Mouse (Mus musculus) A20 (cell line): ENCODE results near the gene Sco1.
"Not testable (repeated sequence)": the region's sequence is repeated elsewhere in the genome, so short reads cannot be mapped to it uniquely, and the experiment has no call there.

ENCODE experiments used
- DNase-seq: peaks from one replicate; pipeline ENCODE4 v3.0.0-alpha.2; 2011; ENCODE audit warnings: low read depth, low spot score

The Sco1 gene

DNA sequence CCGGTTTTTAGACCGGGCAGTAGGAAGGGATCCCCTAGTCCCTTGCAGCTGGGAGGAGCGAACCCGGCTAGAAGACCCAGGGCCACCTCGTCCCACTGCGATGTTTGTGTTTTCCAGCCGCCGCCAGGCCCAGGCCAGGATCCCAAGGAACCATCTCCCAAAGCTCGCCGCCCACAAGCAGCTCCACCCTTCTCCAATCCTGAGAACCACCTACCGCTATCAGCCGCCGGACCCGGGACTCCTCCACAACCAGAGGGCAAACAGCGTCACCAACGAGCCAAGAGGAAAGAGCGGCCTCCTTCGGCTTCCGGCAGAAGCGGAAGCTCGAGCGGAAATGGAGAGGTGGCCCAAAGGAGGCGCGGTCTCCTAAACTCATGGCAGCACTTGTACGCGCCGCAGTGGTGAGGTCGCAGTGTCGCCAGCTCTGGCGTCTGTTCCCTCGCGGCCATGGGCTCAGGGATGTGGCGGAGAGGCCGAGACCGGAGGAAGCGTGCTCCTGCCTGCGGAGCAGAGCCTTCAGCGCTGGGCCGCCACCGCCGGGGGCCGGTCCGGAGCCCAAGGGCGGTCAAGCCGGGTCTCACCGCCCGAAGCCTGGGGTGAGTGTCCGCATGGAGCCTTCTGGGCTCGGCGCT lies at the start of gene Sco1, which contains the start of gene Adprm:
Gene Sco1, plus strand, starts transcription at position 350 of the 632 bp plus-strand sequence.
Gene Adprm, minus strand, starts transcription at position 274 of the 632 bp plus-strand sequence.
- peak; percentile 90 for DNase-seq

DNA sequence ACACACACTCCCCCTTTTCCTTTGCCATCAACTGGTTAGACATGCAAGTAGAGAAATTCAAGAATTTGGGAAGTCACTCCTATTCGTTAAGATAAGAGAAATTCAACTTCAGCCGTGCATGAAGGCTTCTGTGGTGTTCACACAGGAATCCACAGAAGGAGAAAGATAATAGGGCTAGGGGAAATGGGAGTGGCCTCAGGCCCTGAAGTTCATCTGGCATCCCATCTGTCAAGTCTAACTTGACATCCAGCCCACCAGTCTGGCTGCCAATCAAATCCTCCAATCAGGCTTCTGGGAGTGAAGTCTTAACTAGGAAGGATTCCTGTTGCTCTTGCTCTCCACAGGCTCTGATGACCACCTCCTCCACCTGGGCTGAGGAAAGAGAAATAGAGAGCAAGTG lies 49.6 kb upstream of the Sco1 start:
- no peak for DNase-seq

DNA sequence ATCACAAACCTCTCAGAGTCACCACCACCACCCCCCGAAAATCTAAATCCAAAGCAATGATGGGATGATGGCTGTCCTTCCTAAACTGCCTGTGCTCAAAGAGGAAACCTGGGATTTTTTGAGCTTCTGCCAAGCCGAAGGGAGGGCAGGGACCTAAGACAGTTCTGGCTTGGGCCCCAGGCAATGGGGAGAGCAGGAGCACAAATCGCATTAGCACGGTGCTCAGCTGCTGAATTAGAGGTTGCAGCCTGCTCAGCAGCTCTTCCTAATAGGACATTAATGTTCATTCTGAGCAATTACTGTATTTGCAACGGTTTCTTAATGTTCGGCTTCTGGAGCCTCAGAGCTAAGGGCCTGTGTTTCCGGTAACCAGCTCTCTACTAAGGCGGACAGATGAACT lies 44.5 kb upstream of the Sco1 start:
- DNase-seq: no peak

DNA sequence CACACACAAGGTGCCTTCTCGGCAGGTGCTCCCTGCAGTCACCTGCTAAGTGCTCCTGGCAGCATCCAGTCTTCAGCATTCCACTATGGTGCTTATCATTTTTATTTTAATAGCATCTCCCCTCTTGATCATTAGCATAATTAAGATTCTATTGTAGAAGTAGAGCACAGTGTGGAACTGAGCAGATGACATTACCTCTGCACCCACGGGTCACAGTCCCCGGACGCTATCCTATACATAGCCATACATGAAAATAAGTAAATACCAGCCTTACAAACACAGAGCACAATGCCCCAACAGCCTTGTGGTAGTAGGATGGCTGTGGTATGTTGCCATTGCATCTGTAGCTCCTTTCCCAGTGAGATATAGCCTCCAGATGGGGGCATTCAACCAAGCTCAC lies 43.9 kb upstream of the Sco1 start:
- DNase-seq: no peak

DNA sequence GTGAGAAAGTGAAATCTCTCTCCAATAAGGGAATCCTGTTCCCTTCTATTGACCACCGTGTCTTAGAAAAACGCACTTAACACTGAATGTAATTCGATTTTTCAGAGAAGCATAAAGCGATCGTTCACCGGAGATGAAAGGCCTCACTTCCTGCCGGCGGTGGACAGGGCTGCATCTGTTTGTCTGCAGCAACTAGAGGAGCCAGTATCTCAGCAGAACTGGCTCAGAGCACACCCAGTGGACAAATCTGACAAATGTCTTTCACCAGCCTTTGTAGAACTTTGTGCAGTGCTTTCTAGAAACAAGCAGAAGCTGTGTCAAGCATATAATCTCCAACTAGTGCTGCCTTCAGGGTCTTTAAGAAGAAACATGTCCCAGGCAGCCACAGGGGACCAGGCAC lies 42.0 kb upstream of the Sco1 start:
- DNase-seq: peak; percentile 45

DNA sequence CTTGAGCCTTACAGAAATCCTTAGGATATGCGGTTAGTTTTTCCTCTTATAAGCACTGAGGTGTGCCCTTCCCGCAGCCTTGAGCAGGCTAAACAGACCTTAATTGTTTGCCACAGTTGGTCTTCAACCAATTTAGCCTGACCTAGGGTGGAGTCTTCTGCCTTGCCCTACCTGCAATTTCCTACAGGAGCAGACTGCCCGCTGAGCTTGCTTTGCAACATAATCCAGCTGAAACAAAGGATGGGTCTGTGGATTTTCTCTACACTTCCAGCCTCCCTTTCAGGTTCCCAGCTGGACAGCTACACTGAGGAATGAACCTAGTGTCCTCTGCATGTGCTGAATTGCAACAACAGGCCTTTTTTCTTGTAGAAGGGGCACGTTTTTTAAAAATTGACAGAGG lies 40.8 kb upstream of the Sco1 start:
- no peak for DNase-seq

DNA sequence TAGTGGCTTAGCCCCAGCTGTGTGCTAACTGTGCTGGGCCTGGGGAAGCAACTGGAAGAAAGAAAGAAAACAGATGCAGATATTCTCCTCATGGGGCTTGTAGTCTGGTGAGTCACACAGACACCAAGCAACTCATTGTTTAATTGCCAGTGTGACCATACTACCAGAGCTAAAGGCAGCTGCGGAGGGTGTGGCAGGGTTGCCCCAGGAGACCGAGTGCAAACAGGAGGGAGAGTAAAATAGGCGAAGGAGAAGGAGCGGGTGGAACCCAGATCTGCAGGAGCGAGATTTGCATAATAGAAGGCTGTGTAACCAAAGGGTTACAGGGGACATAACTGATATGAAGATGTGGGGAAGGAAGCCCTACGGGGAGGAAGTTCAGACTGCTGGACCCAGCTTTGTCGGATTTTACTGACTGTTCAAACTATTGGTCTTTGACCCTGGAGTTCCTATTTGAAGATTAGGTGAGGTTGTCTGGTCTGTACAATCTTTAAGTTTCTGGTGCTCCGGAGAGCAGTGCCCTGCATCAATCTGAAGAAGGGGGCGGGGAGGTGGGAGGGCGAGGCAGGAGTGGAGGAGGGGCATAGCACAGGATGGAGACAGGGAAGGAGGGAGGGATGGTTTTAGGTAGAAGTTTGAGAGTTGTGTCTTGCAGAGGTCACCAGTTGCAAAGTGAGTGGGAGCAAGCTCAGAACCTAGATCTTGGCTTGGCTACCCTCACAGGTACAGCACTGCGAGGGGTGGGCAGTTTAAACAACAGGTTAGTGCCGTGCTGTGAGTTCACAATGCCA lies 34.5 kb upstream of the Sco1 start:
- DNase-seq: peak; percentile 41

DNA sequence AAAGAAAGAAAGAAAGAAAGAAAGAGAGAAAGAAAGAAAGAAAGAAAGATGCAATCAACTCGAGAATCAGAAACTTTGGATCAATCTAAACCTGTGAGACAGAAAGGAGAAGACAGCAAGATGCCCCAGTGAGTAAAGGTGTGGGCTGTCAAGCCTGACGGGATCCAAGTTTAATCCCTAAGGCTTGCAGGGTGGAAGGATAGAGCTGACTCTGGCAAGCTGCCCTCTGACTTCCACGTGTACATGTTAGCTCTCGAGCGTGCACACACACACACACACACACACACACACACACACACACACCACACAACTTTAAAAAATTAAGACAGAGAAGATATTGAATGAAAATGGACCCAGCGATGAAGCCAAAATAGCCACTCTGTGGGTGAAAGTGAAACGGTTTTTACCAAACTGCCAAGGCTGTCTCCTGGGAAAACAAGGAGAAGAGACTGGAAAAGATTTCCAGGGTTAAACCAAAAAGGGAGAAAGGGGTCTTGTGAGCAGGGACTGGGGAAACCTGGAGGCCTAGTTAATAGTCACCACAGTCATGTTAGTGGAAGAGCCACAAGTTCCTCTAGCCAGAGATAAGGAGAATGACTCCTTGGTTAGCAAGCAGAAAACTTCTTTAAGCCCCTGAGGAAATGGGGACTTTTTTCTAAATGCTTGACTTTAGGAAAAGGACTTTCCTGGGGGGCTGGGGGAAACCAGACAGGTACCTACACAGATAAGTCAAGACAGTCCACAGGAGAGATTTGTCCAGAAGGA lies 32.6 kb upstream of the Sco1 start:
- DNase-seq: no peak

DNA sequence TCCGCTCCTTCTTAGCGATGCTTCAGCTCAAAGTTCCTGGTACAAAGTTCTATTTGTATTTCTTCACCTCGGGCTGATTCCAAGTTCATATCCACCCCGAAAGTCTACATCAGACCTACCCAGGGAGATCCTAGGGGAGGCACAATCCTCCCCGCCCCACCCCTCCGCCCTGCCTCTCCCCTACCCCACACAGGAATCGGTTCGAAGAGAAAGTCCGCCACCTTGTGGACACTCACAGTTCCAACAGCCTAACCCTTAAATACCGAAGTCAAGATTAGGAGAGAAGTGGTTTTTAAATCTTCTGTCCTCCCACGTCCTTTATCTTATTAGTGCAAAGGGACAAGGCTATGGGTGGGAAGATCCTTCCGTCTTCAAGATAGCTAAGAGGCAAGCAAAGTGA lies 31.5 kb upstream of the Sco1 start:
- DNase-seq: peak; percentile 60

DNA sequence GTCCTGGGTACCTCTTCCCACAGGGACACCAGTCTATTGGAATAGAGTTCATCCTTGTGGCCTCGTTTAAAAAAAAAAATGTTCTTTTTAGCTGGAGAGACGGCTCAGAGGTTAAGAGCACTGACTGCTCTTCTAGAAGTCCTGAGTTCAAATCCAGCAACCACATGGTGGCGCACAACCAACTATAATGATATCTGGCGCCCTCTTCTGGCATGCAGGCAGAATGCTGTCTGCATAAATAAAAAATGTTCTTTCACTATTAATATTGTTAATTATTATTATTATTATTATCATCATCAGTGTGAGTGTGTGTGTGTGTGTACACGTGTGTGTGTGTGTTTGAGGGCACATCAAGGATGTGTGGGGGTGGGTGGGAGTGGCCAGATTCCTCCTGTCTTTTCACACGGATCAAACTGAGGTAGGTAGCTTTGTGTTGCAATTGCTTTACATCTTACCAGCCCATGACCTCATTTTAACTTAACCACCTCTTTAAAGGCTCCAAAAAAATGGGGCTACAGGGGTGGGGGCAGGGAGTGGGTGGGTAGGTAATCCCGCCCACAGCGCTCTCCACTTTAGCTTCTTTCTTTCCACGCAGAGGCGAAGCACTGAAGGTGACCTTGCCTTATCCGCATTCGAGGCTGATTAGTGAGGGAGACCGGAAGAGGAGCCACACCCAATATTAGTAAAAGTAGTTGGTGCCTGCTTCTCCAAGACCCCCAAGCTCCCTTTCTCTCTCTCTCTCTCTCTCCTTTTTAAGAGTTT lies 29.9 kb upstream of the Sco1 start:
- DNase-seq: peak; percentile 56

DNA sequence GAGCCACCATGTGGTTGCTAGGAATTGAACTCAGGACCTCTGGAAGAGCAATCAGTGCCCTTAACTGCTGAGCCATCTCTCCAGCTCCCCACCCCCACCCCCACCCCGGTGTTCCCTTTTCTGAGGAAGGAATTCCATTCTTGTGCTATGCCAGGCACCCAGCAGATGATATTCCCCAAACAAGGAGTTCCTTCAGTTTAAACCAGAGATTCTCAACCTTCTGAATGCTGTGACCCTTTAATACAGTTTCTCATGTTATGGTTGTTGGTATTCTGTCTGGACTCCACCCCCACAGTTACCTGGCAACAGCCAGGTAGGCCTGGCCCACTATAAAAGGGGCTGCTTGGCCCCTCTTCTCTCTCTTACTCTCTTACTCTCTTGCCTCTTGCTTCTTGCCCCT lies 29.3 kb upstream of the Sco1 start:
- not testable (repeated sequence) for DNase-seq

DNA sequence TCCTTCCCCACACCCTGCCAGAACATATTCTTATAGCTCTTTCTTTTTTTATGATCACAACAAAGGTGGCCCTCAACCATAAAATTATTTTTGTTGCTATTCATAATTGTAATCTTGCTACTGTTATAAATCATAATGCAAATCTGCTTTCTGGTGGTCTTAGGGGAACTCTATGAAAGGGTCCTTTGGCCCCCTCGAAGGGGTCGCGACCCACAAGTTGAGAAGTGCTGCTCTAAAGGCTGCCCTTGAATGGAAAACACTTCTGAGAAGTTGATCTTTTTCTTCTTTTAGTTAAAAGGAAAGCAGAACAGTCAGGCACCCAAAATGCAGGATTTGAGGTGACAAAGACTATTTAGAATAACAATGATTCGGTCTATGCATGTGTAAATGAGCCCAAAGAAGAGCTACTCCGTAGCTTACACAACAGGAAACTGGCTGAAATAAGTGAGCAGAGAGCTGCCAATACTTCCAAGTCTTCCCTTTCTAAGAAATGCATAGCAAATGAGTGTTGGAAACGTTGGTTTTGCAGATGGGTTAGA lies 28.6 kb upstream of the Sco1 start:
- no peak for DNase-seq

DNA sequence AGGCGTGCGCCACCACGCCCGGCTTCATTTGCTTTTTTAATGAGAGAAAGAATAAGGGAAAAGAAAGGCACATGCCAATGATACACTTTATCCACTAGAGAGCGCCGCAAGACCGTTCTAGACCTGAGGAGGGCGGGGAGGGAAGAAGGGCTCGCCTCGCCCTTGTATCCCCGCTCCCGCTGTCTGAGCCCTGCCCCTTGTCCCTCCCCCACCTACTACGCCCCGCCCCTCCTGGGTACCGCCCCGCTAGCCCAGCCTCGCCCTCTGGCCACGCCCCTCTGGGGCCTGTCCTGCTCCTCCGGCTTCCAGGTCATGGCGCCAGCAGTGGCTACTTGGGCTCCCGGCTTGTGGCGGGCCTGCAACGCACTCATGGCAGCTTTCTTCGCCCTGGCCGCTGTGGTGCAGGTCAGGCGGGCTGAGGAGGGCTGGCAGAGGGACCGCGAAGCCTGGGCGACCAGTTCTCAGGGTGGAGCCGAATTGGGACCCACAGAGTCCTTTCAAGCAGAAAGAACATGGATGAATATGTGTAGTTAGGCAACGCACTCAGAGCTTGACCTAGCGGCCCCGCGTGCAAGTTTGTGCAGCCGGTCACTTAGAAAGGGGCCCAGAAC lies 27.5 kb upstream of the Sco1 start, which contains the start of gene Tmem220:
Gene Tmem220, plus strand, starts transcription at position 288 of the 611 bp plus-strand sequence.
- DNase-seq: peak; percentile 93

DNA sequence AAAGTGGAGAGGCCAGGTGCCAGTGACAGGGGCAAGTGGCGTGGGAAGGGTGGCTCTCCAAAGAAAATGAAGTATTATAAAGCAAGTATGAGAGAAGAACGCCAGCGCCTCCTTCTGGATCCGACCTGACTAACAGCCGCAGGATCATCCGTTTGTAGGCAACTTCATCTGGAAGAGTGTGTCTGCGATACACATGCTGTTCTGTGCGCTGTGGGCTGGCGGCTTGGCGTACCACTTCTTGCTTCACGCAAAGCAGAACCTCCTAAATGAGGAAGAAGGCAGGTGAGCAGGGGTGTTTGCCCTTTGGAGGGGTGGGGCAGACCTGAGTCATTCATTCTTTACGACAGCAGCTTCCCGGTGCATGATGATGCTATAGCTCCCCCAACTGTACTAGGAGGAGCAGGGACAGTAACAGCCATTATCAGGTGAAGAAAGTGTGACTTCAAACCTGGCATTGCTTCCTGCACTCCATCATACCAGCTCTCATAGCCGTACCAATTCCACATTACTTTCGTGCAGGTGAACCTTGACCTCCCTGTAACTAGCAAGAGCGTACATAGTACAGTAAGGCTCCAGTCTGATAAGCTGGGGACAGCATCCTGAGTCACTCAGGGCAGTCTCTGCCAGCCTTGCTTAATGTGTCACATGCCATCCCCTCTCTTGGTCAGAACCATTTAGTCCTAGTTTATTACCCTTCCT lies 21.4 kb upstream of the Sco1 start:
- peak; percentile 27 for DNase-seq

DNA sequence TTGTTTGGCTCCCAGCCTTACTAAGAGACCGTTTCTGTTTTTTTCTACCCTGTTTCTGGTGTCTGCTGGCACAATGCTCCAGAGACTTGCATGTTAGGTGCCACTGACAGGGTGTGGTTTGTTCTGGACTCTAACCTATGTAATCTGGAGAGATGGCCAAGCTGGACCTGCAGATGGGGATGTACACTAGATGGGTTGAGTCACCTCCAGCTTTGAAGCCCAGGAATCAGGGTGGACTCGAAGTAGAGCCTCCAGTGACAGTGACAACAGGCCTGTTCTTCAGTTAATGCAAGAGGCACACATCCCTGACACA lies 20.9 kb upstream of the Sco1 start:
- DNase-seq: no peak

DNA sequence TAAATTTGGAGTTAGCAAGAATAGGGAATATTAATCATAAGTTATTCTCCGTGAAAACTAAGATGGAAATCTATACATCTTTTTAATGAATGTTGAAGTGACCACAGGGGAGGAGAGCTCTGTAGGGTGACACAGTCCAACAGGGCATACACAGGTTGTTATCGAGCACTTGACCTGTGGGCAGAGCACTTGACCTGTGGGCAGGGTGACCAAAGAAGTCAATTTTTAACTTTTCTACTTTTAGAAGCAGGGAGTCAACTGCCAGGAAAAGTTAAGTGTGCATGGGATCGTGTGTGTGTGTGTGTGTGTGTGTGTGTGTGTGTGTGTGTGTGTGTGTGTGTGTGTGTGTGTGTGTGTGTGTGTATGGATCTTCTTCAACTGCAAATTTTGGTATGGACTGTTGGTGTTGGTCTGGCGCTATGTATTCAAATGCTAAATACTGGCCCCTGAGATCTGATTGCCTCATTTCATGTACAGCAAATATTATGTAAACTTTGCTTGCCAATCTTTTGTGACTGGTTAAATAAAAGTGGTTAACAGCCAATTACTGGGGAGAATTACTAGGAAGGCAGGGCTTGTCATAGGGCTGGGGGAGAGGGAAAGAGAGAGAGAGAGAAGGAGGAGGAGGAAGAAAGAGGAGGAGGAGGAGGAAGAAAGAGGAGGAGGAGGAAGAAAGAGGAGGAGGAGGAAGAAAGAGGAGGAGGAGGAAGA lies 17.5 kb upstream of the Sco1 start:
- no peak for DNase-seq

DNA sequence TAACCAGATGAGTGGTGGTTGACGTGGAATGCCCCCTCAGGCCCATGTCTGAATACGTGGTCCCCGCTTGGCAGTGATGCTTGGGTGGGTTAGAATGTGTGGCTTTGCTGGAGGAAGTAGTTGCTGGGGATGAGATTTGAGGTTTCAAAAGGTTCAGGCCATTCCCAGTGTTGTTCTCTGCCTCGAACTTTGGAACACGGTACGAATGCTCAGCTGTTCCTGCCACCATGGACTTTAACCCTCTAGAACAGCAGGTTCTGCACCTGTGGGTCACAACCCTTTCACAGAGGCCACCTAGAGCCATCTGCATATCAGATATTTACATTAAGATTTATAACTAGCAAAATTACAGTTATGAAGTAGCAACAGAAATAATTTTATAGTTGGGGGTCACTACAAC lies 16.2 kb upstream of the Sco1 start:
- no peak for DNase-seq

DNA sequence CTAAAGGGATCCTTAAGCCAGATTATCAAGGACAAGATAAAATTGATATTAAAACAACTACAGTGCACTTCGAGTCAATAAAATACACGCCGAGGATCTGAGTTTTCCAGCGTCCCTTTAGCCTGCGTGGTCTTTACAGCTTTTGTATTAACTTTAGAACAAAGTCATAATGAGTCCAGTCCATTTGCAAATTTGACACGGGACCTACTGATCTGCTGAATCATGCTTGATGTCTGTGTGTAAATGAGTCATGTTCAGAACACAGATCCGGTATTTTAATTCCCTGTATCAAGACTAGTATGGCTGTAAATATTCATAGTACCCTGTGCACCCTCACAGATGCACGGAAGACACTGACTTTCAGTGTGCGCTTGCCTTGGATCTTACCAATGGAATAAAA lies 15.6 kb upstream of the Sco1 start:
- no peak for DNase-seq

DNA sequence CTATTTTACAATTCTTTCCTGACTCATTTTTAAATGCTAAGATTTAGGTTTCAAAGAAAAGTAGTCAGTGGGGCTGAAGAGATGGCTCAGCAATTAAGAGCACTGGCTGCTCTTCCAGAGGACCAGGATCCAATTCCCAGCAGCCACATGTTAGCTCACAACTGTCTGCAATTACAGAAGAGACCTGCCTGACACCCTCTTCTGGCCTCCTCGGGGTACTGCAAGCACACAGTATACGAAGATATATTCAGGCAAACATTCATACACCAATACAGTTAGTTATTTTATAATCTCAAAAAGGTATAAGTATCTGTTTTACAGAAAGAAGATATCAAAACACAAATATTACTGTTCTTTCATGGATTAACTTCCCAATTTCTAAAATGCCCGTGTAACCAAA lies 12.7 kb upstream of the Sco1 start:
- peak; percentile 27 for DNase-seq

DNA sequence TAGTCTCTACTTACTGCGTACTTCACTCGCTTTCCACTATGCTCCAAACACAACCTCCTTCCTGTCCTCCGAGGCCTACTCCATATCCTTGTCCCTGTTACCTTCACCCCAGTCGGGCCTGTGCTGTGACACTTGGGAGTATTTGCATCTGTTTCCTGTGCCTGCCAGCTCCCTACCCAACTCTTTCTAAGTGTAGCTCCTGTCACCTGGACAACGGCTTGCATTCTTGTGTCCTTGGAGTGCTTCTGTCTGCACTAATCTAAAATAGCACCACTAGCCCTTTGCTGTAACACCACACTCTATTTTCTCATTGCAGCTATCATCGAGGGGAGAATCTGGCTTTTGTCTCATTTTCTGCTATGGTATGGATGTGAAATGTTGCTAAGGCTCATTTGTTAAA lies 12.0 kb upstream of the Sco1 start:
- DNase-seq: no peak
